Mouse (Mus musculus): ENCODE data around the gene G3bp2. TPM values are rescaled to one million over a fixed set of nuclear protein-coding genes. Genes with fewer than 3 reads are reported as not detected.
A peak's percentile ranks its signal among the peaks of the same experiment; 100 is the strongest.

The G3bp2 gene
- polyA plus RNA-seq, 1 experiment from 2014 or later: 79.7 TPM

- Histone ChIP-seq H3K4me1 (replicated peaks) (peaks cover 28% of the 10 kb centered on the region), H3K27me3 (peaks cover 25% of the 10 kb centered on the region), H3K9ac (no peak overlapping the region), H3K9me3 (replicated peaks) (no peaks in the 10 kb centered on the region), H3K36me3 (no peaks in the 10 kb centered on the region), H3K4me3 (replicated peaks) (no peak overlapping the region), H3K4me2 (no peak overlapping the region), H3K27ac (no peak overlapping the region)
- 33% methylated on average over 2 of the region's 2 CpGs for WGBS (ENCODE audit: insufficient replicate concordance)
- ATAC-seq (ENCODE audit: low read depth) (peak; percentile 63; the same call in 1 of the 2 replicates), DNase-seq (no peak)
These were observed 31.4 kb upstream of the G3bp2 start for GRCm38 (mm10) chr5:92114939-92115338.

- H3K9me3 ChIP-seq (replicated peaks): no peaks in the 10 kb centered on the region
- no peaks in the 10 kb centered on the region for H3K36me3 ChIP-seq
- no peak overlapping the region for H3K27ac ChIP-seq
- 25% methylated on average over 6 of the region's 6 CpGs for WGBS (ENCODE audit: insufficient replicate concordance)
- peak overlapping the region; percentile 27 for H3K4me2 ChIP-seq
- H3K4me1 ChIP-seq (replicated peaks): peaks cover 28% of the 10 kb centered on the region
- ATAC-seq (ENCODE audit: low read depth): peak; percentile 71
- peak overlapping the region; percentile 26; the same call in 1 of the 2 replicates for H3K9ac ChIP-seq
- peaks cover 25% of the 10 kb centered on the region for H3K27me3 ChIP-seq
- no peak overlapping the region for H3K4me3 ChIP-seq (replicated peaks)
- DNase-seq: no peak
These were observed 30.7 kb upstream of the G3bp2 start for GRCm38 (mm10) chr5:92114223-92114622.

- H3K4me3 ChIP-seq (replicated peaks): no peak overlapping the region
- ATAC-seq (ENCODE audit: low read depth) (no peak), DNase-seq (no peak)
- H3K9ac ChIP-seq: no peak overlapping the region
- no peak overlapping the region for H3K27ac ChIP-seq
- no peak overlapping the region for H3K4me2 ChIP-seq
- H3K27me3 ChIP-seq: peaks cover 25% of the 10 kb centered on the region
- no peaks in the 10 kb centered on the region for H3K9me3 ChIP-seq (replicated peaks)
- H3K4me1 ChIP-seq (replicated peaks): peaks cover 28% of the 10 kb centered on the region
- H3K36me3 ChIP-seq: no peaks in the 10 kb centered on the region
- 71% methylated on average over 7 of the region's 7 CpGs for WGBS (ENCODE audit: insufficient replicate concordance)
These were observed 30.0 kb upstream of the G3bp2 start for GRCm38 (mm10) chr5:92113484-92113883.

GRCm38 (mm10) chr5:92112585-92112984 lies 29.1 kb upstream of the G3bp2 start:
- H3K9ac ChIP-seq: no peak overlapping the region
- DNase-seq (no peak), ATAC-seq (ENCODE audit: low read depth) (no peak)
- 4% methylated on average over 10 of the region's 10 CpGs for WGBS (ENCODE audit: insufficient replicate concordance)
- no peaks in the 10 kb centered on the region for H3K9me3 ChIP-seq (replicated peaks)
- H3K36me3 ChIP-seq: no peaks in the 10 kb centered on the region
- peaks cover 28% of the 10 kb centered on the region for H3K4me1 ChIP-seq (replicated peaks)
- peak overlapping the region; percentile 43 for H3K4me2 ChIP-seq
- peak overlapping the region; percentile 16; the same call in 1 of the 2 replicates for H3K4me3 ChIP-seq (replicated peaks)
- peaks cover 25% of the 10 kb centered on the region for H3K27me3 ChIP-seq
- no peak overlapping the region for H3K27ac ChIP-seq

GRCm38 (mm10) chr5:92112175-92112574 lies 28.7 kb upstream of the G3bp2 start:
- peaks cover 28% of the 10 kb centered on the region for H3K4me1 ChIP-seq (replicated peaks)
- no peaks in the 10 kb centered on the region for H3K9me3 ChIP-seq (replicated peaks)
- 15% methylated on average over 6 of the region's 6 CpGs for WGBS (ENCODE audit: insufficient replicate concordance)
- no peak overlapping the region for H3K9ac ChIP-seq
- H3K4me2 ChIP-seq: peak overlapping the region; percentile 43
- no peaks in the 10 kb centered on the region for H3K36me3 ChIP-seq
- no peak for DNase-seq
- no peak for ATAC-seq (ENCODE audit: low read depth)
- peaks cover 25% of the 10 kb centered on the region for H3K27me3 ChIP-seq
- peak overlapping the region; percentile 16 for H3K4me3 ChIP-seq (replicated peaks)
- no peak overlapping the region for H3K27ac ChIP-seq

- WGBS (ENCODE audit: insufficient replicate concordance): 80% methylated on average over 5 of the region's 5 CpGs
- H3K27me3 ChIP-seq: peaks cover 25% of the 10 kb centered on the region
- H3K9me3 ChIP-seq (replicated peaks): no peaks in the 10 kb centered on the region
- DNase-seq (no peak), ATAC-seq (ENCODE audit: low read depth) (no peak)
- H3K4me3 ChIP-seq (replicated peaks): no peak overlapping the region
- peaks cover 35% of the 10 kb centered on the region for H3K4me1 ChIP-seq (replicated peaks)
- no peaks in the 10 kb centered on the region for H3K36me3 ChIP-seq
- H3K27ac ChIP-seq: no peak overlapping the region
- H3K9ac ChIP-seq: no peak overlapping the region
- no peak overlapping the region for H3K4me2 ChIP-seq
These were observed 27.4 kb upstream of the G3bp2 start for GRCm38 (mm10) chr5:92110818-92111355.

GRCm38 (mm10) chr5:92107282-92107681 lies 23.8 kb upstream of the G3bp2 start:
- ATAC-seq (ENCODE audit: low read depth) (no peak), DNase-seq (no peak)
- Histone ChIP-seq H3K9ac (no peak overlapping the region), H3K4me1 (replicated peaks) (peaks cover 9% of the 10 kb centered on the region), H3K27ac (no peak overlapping the region), H3K4me2 (no peak overlapping the region), H3K36me3 (no peaks in the 10 kb centered on the region), H3K4me3 (replicated peaks) (no peak overlapping the region), H3K27me3 (peaks cover 8% of the 10 kb centered on the region), H3K9me3 (replicated peaks) (no peaks in the 10 kb centered on the region)
- WGBS (ENCODE audit: insufficient replicate concordance): 53% methylated on average over 4 of the region's 4 CpGs

- Histone ChIP-seq H3K4me1 (replicated peaks) (peaks cover 7% of the 10 kb centered on the region; the same call in 1 of the 2 replicates), H3K36me3 (no peaks in the 10 kb centered on the region), H3K27me3 (peaks cover 5% of the 10 kb centered on the region), H3K9ac (no peak overlapping the region), H3K27ac (no peak overlapping the region), H3K9me3 (replicated peaks) (no peaks in the 10 kb centered on the region), H3K4me3 (replicated peaks) (no peak overlapping the region), H3K4me2 (no peak overlapping the region)
- 46% methylated on average over 10 of the region's 10 CpGs for WGBS (ENCODE audit: insufficient replicate concordance)
- DNase-seq (no peak), ATAC-seq (ENCODE audit: low read depth) (no peak)
These were observed 23.0 kb upstream of the G3bp2 start for GRCm38 (mm10) chr5:92106327-92107125.

- Histone ChIP-seq H3K9me3 (replicated peaks) (no peaks in the 10 kb centered on the region), H3K27ac (no peak overlapping the region), H3K4me1 (replicated peaks) (peaks cover 7% of the 10 kb centered on the region; the same call in 1 of the 2 replicates), H3K9ac (no peak overlapping the region), H3K27me3 (no peaks in the 10 kb centered on the region), H3K36me3 (no peaks in the 10 kb centered on the region), H3K4me2 (no peak overlapping the region), H3K4me3 (replicated peaks) (no peak overlapping the region)
- no peak for ATAC-seq (ENCODE audit: low read depth)
- no peak for DNase-seq
- WGBS (ENCODE audit: insufficient replicate concordance): 64% methylated on average over 13 of the region's 13 CpGs
These were observed 20.4 kb upstream of the G3bp2 start for GRCm38 (mm10) chr5:92103816-92104415.

GRCm38 (mm10) chr5:92103062-92103461 lies 19.5 kb upstream of the G3bp2 start:
- H3K27me3 ChIP-seq: no peaks in the 10 kb centered on the region
- no peak overlapping the region for H3K4me3 ChIP-seq (replicated peaks)
- ATAC-seq (ENCODE audit: low read depth) (no peak), DNase-seq (no peak)
- H3K9ac ChIP-seq: no peak overlapping the region
- no peaks in the 10 kb centered on the region for H3K36me3 ChIP-seq
- H3K9me3 ChIP-seq (replicated peaks): no peaks in the 10 kb centered on the region
- WGBS (ENCODE audit: insufficient replicate concordance): 43% methylated on average over 6 of the region's 6 CpGs
- no peak overlapping the region for H3K4me2 ChIP-seq
- H3K4me1 ChIP-seq (replicated peaks): peaks cover 13% of the 10 kb centered on the region; the same call in 1 of the 2 replicates
- H3K27ac ChIP-seq: no peak overlapping the region

GRCm38 (mm10) chr5:92101601-92102000 lies 18.1 kb upstream of the G3bp2 start:
- Histone ChIP-seq H3K4me1 (replicated peaks) (peaks cover 10% of the 10 kb centered on the region; the same call in 1 of the 2 replicates), H3K4me2 (no peak overlapping the region), H3K4me3 (replicated peaks) (no peak overlapping the region), H3K9ac (no peak overlapping the region), H3K27me3 (no peaks in the 10 kb centered on the region), H3K27ac (no peak overlapping the region), H3K36me3 (no peaks in the 10 kb centered on the region), H3K9me3 (replicated peaks) (no peaks in the 10 kb centered on the region)
- ATAC-seq (ENCODE audit: low read depth): no peak
- DNase-seq: no peak
- 81% methylated on average over 8 of the region's 8 CpGs for WGBS (ENCODE audit: insufficient replicate concordance)
